Comparison of ENCODE assay signal across 8 mouse cellular contexts in genomic region chr2:30952824-30953490, GRCm38 (mm10). TPM values are rescaled to one million over a fixed set of nuclear protein-coding genes. Genes with fewer than 3 reads are reported as not detected.
DNase-seq lines count a peak whose midpoint lies in the region; ATAC-seq and TF ChIP-seq lines count a peak whose summit lies in the region.

Tor1b (plus strand) TSS chr2:30952959.

- H3K27ac ChIP-seq in bone marrow, adult 2 months (ENCODE audit: control insufficient read depth, insufficient read depth, low read depth, low read length, poor library complexity), result peak within 1 kb of the TSS; percentile 86
- peak within 1 kb of the TSS; percentile 90 for H3K27ac ChIP-seq in embryonic facial prominence, embryonic 15.5 days (replicated peaks)
- peak within 1 kb of the TSS; percentile 70 for H3K27ac ChIP-seq in kidney, embryonic 14.5 days (ENCODE audit: low read depth, low read length)
- H3K27ac ChIP-seq in liver, adult 2 months (replicated peaks; ENCODE audit: insufficient read depth, low read depth, low read length), result peak within 1 kb of the TSS; percentile 91

- H3K4me3 ChIP-seq in bone marrow, adult 2 months (replicated peaks; ENCODE audit: control insufficient read depth, low read depth, low read length), result peak within 1 kb of the TSS; percentile 90
- peak within 1 kb of the TSS; percentile 84 for H3K4me3 ChIP-seq in embryonic facial prominence, embryonic 15.5 days (replicated peaks)
- peak within 1 kb of the TSS; percentile 89 for H3K4me3 ChIP-seq in kidney, embryonic 14.5 days (ENCODE audit: low read length)
- H3K4me3 ChIP-seq in liver, adult 2 months (ENCODE audit: insufficient read depth, low read depth, low read length), result peak within 1 kb of the TSS; percentile 99
- H3K4me3 ChIP-seq in myocyte, result peak within 1 kb of the TSS; percentile 37

- peak within 1 kb of the TSS; percentile 54 for H3ac ChIP-seq in myocyte (ENCODE audit: control insufficient read depth, insufficient read length)

- ATAC-seq in embryonic facial prominence, embryonic 15.5 days (ENCODE audit: insufficient number of reproducible peaks, low FRiP score, low TSS enrichment, low read depth), result peak; percentile 83
- ATAC-seq in kidney, embryonic 14.5 days (ENCODE audit: low FRiP score, low TSS enrichment), result peak; percentile 86

- peaks cover 28% of the 10 kb centered on the region; the same call in 1 of the 2 replicates for H3K79me2 ChIP-seq in liver, adult 2 months (ENCODE audit: control insufficient read depth, insufficient read depth, low read length)
- peaks cover 23% of the 10 kb centered on the region for H3K79me2 ChIP-seq in myocyte (ENCODE audit: control insufficient read depth, insufficient read depth)

- H3K9me3 ChIP-seq in embryonic facial prominence, embryonic 15.5 days (replicated peaks), result no peaks in the 10 kb centered on the region
- no peaks in the 10 kb centered on the region for H3K9me3 ChIP-seq in kidney, embryonic 14.5 days (ENCODE audit: control insufficient read depth, low read length)

- H3K36me3 ChIP-seq in embryonic facial prominence, embryonic 15.5 days, result peaks cover 31% of the 10 kb centered on the region
- peaks cover 29% of the 10 kb centered on the region for H3K36me3 ChIP-seq in kidney, embryonic 14.5 days (ENCODE audit: control insufficient read depth, insufficient read depth, low read length)
- H3K36me3 ChIP-seq in liver, adult 2 months (ENCODE audit: control insufficient read depth, insufficient read depth, low read length), result peaks cover 20% of the 10 kb centered on the region
- peaks cover 6% of the 10 kb centered on the region for H3K36me3 ChIP-seq in myocyte (ENCODE audit: control insufficient read depth, insufficient read depth)
- H3K36me3 ChIP-seq in splenic B cell, adult 2 months (ENCODE audit: control insufficient read depth, insufficient read depth, low read length, poor library complexity, severe bottlenecking), result no peaks in the 10 kb centered on the region; the same call in 1 of the 2 replicates

- H3K27me3 ChIP-seq in embryonic facial prominence, embryonic 15.5 days, result no peaks in the 10 kb centered on the region
- no peaks in the 10 kb centered on the region for H3K27me3 ChIP-seq in kidney, embryonic 14.5 days (ENCODE audit: control insufficient read depth, insufficient read depth, low read length)
- no peaks in the 10 kb centered on the region for H3K27me3 ChIP-seq in liver, adult 2 months (ENCODE audit: control insufficient read depth, insufficient read depth, low read length)
- no peaks in the 10 kb centered on the region for H3K27me3 ChIP-seq in myocyte (ENCODE audit: control insufficient read depth, insufficient read depth, insufficient read length)
- H3K27me3 ChIP-seq in splenic B cell, adult 2 months (ENCODE audit: control insufficient read depth, insufficient read depth, low read length, poor library complexity, severe bottlenecking), result no peaks in the 10 kb centered on the region

- H3K4me1 ChIP-seq in bone marrow, adult 2 months (ENCODE audit: control insufficient read depth, insufficient read depth, low read length), result no peaks in the 10 kb centered on the region; the same call in 1 of the 2 replicates
- peaks cover 34% of the 10 kb centered on the region for H3K4me1 ChIP-seq in embryonic facial prominence, embryonic 15.5 days
- peaks cover 14% of the 10 kb centered on the region for H3K4me1 ChIP-seq in kidney, embryonic 14.5 days (ENCODE audit: control insufficient read depth, insufficient read depth, low read length)
- peaks cover 30% of the 10 kb centered on the region for H3K4me1 ChIP-seq in liver, adult 2 months (ENCODE audit: control insufficient read depth, insufficient read depth, low read length)

- peak; percentile 83 for DNase-seq in B cell, adult 2 months
- peak; percentile 87 for DNase-seq in heart, adult 9 months (ENCODE audit: low spot score in 2 of 2)
- peak; percentile 85 for DNase-seq in liver, adult 2 months (ENCODE audit: extremely low read depth, low read depth, low spot score)
- peak; percentile 87 for DNase-seq in splenic B cell, adult 2 months (ENCODE audit: low read depth, low spot score)

- peak; percentile 98 for TF ChIP-seq POLR2A in bone marrow, adult 2 months (IDR thresholded peaks at IDR 0.05; ENCODE audit: borderline replicate concordance, control insufficient read depth, low read depth, low read length)
- TF ChIP-seq POLR2A in liver, adult 2 months (IDR thresholded peaks at IDR 0.05; ENCODE audit: extremely low read depth, insufficient read depth, low read length), result peak; percentile 94
- TF ChIP-seq POLR2A in myocyte (IDR thresholded peaks at IDR 0.05; ENCODE audit: insufficient read length, low read depth), result peak; percentile 100

- under 1% methylated on average over 60 of the region's 60 CpGs for WGBS in bone marrow, adult 2 months
- WGBS in embryonic facial prominence, embryonic 15.5 days, result under 1% methylated on average over 60 of the region's 60 CpGs
- 1% methylated on average over 60 of the region's 60 CpGs for WGBS in kidney, embryonic 14.5 days
- under 1% methylated on average over 60 of the region's 60 CpGs for WGBS in liver, adult 2 months

- no peak for TF ChIP-seq CTCF in bone marrow, adult 2 months (IDR thresholded peaks at IDR 0.05; ENCODE audit: control insufficient read depth, insufficient read depth, low read length)
- TF ChIP-seq CTCF in liver, adult 2 months (IDR thresholded peaks at IDR 0.05; ENCODE audit: low read depth, low read length), result peak; percentile 40

- H3K9ac ChIP-seq in embryonic facial prominence, embryonic 15.5 days, result peak within 1 kb of the TSS; percentile 74
- peak within 1 kb of the TSS; percentile 92 for H3K9ac ChIP-seq in kidney, embryonic 14.5 days (ENCODE audit: low read depth, low read length)
- peak within 1 kb of the TSS; percentile 100 for H3K9ac ChIP-seq in liver, adult 2 months (ENCODE audit: low read depth, low read length)

- peak within 1 kb of the TSS; percentile 60 for H3K4me2 ChIP-seq in embryonic facial prominence, embryonic 15.5 days (replicated peaks)
- H3K4me2 ChIP-seq in kidney, embryonic 14.5 days (replicated peaks; ENCODE audit: low read depth, low read length), result peak within 1 kb of the TSS; percentile 85
- peak within 1 kb of the TSS; percentile 85 for H3K4me2 ChIP-seq in myocyte (ENCODE audit: low read depth)

TF ChIP-seq in myocyte, 11 proteins besides CTCF, POLR2A, EP300 and RAD21:
- TF ChIP-seq E2F4 (IDR thresholded peaks at IDR 0.05; ENCODE audit: insufficient read depth) (no peak), MYOG (IDR thresholded peaks at IDR 0.05; ENCODE audit: control insufficient read depth in 1 of 3, insufficient read depth in 1 of 3, insufficient read length in 2 of 3, low read depth in 2 of 3) (no peak), TCF3 (IDR thresholded peaks at IDR 0.05; ENCODE audit: insufficient read length, low read depth) (no peak), POLR2AphosphoS2 (IDR thresholded peaks at IDR 0.05; ENCODE audit: insufficient read length, low read depth) (peak; percentile 98), CEBPB (IDR thresholded peaks at IDR 0.05; ENCODE audit: insufficient read depth, poor library complexity, severe bottlenecking) (no peak)

RNA-seq across cellular contexts. Expression of gene Tor1b, which starts in this region (rescaled TPM):
- 19.3 and 34.2 TPM in 2 replicates for polyA plus RNA-seq in bone marrow, adult 2 months (2011; ENCODE audit: insufficient read depth, insufficient read length, low replicate concordance, missing spikeins)
- 41.4 and 41.6 TPM in 2 replicates for polyA plus RNA-seq in embryonic facial prominence, embryonic 15.5 days (2015; fragmentation: Nextera tagmentation; extraction: Ambion mirVana)
- polyA plus RNA-seq in kidney, embryonic 14.5 days (2014; fragmentation: Nextera tagmentation; extraction: Ambion mirVana), result 31.0 and 39.3 TPM in 2 replicates
- 29.1 and 30.9 TPM in 2 replicates for total RNA-seq in liver, adult 2 months (2014; rRNA removed)
- polyA plus RNA-seq in liver, adult 2 months (2012; rRNA removed), result 14.4 and 17.1 TPM in 2 replicates
- 27.1 TPM for polyA plus RNA-seq in myocyte (2012; fragmentation: generic; extraction: Trizol)

Comparison
In these comparisons a context has a peak if more than half of its experiments do, and no peak if none do; other contexts are left out.
1. Peak in every context shown above with its lines: DNase-seq, ATAC-seq, H3K4me3 ChIP-seq and H3K27ac ChIP-seq.
2. H3K4me3 ChIP-seq: peak in every context shown above with its lines; median percentile 99 in liver, adult 2 months; 90 in bone marrow, adult 2 months; 89 in kidney, embryonic 14.5 days; 84 in embryonic facial prominence, embryonic 15.5 days; 37 in myocyte.